Mouse (Mus musculus): ENCODE measurements at regions not wholly inside any gene's neighbourhood (a gene's known extent, or its start where the extent isn't known, plus 50 kb on each side); places are given as distances from the start of the nearest gene placed in this dataset.

DNA sequence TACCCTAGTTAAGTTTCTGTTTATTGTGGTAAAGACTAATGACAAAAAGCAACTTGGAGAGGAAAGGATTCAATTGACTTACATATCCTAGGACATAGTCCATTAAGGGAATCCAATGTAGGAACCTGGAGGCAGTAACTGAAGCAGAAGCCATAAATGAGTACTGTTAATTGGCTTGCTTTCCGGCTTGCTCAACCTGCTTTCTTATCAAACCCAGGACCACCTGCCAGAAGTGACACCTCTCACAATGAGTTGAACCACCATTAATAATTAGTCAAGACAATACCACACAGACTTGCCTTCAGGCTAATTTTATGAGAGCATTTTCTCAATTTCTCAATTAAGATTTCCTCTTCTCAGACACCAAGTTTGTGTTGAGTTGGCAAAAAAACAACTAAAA is 148.8 kb downstream of the Ccser2 start:
- DNase-seq = no peak

DNA sequence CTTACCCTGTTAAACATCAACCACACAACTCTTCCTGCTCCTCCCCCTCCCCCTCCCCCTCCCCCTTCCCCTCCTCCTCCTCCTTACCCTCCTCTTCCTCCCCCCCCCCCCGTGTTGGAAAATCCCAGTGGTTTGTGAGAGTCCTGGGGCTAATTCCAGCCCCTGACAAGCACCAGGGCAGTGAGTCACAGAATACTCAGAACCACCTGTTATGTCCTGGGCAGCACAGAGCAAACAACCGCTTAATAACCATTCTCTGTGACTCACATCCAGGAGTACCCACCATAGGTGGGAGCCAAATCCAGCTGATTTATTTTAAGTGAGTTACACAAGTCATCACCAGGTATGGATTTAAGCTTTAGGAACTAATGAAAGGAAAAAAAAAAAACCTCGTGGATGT is 166.2 kb downstream of the Ccser2 start:
- no peak for DNase-seq

DNA sequence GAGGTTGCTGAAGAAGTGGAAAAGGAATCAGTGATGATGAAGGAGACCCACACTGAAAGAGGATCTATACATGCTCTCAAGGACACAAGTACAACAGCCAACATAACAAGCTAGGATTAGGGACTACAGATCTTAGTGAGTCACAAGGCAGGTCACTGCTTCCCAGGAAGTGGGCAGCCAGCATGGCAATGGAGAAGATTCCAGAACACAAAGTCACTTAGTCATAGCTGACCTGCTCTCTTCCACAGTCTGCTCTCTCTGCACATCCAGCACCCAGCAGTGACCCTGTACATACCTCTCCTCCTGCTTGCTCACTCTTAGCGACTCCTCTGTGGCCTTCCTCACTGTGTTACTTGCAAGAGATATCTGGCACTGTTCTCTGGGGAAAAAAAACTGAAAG is 168.8 kb downstream of the Ccser2 start:
- no peak for DNase-seq

GRCm38 (mm10) chr14:36781882-36782281 is 186.7 kb downstream of the Ccser2 start:
- DNase-seq = no peak

DNA sequence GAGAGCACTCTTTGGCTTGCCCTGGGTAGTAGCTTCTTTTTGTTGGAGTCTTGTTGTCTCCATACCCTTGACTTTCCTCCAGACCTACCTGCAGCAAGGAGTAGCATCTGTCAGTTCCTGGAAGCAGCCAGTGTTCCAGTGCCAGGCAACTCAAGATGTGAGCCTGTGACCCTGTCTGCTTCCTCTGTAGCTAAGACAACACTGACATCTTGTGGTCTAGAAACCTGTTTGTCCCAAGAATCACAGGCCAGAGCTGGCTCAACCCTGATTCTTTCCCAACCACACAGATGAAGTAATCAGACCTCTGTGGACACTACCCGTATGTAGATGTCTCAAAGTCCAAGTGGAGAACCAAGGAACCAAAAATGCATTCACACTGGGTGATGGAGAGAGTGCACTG is 189.6 kb downstream of the Ccser2 start:
- DNase-seq = peak; percentile 54 to 67

- DNase-seq = peak; percentile 37 to 57
Observed at GRCm38 (mm10) chr14:36774349-36774748, 194.2 kb downstream of the Ccser2 start.

GRCm38 (mm10) chr14:36764377-36764776 is 204.2 kb downstream of the Ccser2 start:
- DNase-seq = no peak

DNA sequence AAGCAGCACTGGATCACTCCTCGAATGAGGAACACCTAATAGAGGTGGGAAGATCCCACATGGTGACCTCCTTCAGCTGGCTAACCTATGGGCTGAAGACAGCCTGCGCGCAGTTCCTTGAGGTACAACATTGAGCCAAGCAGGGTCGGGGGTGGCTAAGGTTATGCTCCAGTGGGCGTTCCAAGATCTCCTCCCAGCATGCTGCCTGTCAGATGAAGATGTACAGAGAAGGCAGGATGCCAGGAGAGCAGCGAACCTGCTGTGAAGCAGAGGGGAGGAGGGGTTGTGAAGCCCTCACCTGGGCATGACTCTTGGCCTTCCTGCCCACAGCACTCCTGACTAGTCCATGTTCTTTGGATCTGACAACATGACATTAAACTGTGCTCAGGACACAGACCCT is 212.5 kb downstream of the Ccser2 start:
- DNase-seq = peak; percentile 23 to 24

GRCm38 (mm10) chr14:36748130-36748883 is 220.3 kb downstream of the Ccser2 start:
- DNase-seq = peak; percentile 82 to 89

DNA sequence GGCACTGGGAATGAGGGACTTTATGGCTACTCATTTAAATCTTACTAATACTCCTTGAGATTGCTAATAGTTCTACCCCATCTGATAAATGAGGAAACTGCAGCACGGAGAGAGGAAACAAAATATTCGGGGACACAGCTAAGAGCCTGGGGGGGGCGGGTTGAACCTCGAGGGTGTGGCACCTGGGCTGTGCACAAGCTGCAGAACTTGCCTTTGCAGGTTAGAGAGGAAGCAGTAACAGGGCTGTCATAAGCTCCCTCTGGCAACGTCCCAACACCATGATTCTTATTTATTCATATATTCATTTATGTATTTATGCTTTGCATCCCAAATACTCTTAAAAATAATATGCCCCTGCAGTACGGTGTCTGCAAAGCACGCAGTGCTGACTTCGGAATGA is 237.5 kb downstream of the Ccser2 start:
- no peak for DNase-seq

GRCm38 (mm10) chr14:36726092-36726491 is 242.5 kb downstream of the Ccser2 start:
- DNase-seq = no peak

DNA sequence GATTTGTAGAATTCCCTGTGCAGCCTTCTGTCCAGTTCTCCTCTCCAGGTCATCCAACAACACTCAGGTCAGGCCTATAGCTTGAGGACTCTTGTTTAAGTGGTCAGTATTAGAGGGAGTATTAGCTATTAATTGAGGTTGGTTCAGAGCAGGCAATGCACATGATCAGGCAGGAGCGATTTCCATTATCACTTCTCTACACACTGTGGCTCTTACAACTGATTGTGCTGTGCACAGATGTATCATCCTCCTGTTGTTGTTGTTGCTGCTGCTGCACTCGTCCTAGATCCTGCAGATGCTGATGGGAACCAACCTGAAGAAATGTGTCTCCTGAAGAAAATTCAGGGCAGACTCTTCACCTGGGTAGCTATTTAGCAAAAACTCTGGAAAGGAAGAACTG is 252.9 kb downstream of the Ccser2 start:
- DNase-seq = no peak

DNA sequence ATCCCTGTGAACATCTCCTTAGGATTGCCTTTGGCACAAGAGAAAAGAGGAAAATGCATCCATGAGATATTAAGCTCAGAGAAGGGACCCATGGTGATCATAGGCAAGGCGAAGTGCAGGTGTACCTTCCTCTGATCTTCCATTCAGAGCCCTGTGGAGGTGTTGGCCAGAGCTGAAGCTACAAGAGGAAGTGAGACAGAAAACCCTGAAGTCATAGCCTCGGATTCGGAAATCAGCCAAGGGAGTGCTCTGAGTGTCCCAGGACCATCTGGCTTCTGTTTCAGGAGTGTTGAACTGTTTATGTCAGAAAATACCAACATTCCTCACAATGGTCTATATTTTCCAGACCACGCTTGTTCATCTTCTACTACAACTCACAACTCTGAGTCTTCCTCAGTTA is 271.6 kb downstream of the Ccser2 start:
- peak in 1 of 2 experiments; percentile 17 for DNase-seq

- DNase-seq = no peak
Observed at GRCm38 (mm10) chr14:36691958-36692357, 276.6 kb downstream of the Ccser2 start.

DNA sequence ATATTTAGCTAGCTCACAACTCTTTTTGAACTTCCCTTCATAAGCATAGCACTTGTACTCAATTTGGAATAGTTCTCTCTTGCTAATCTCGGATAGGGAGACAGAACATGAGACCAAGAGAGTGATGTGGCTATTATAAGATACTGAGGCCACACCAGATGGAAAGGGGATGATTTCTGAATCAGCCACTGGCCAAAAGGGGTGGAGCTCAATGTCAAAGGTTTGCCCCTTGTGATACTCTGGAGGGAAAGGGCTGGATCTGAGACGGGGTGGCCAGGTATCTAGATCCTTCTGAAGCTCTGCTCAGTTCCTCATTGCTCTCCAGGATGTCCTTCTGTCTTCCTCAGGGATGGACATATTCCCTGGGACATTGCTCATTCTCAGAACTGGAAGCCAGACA is 277.6 kb downstream of the Ccser2 start:
- no peak for DNase-seq

- DNase-seq = no peak
Observed at GRCm38 (mm10) chr14:36658678-36659263, 309.8 kb downstream of the Ccser2 start.

DNA sequence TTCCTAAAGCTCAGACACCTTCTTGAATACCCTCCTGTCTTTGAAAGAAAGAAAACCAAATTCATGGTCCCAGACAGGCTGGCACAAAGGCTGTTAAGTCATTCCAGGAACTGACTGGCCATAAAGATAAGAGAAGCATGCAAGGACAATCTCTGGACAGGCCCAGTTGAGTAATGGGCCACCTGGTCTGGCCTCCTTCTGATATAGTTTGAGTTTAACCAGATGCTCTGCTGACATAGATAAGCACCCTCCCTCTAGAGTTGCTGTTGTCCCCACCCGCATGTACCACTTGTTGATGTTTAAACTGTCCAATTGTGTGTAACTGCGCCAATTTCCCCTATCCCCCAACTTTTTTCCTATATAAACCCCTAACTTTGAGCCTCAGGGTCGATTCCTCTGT is 310.4 kb downstream of the Ccser2 start:
- no peak for DNase-seq

DNA sequence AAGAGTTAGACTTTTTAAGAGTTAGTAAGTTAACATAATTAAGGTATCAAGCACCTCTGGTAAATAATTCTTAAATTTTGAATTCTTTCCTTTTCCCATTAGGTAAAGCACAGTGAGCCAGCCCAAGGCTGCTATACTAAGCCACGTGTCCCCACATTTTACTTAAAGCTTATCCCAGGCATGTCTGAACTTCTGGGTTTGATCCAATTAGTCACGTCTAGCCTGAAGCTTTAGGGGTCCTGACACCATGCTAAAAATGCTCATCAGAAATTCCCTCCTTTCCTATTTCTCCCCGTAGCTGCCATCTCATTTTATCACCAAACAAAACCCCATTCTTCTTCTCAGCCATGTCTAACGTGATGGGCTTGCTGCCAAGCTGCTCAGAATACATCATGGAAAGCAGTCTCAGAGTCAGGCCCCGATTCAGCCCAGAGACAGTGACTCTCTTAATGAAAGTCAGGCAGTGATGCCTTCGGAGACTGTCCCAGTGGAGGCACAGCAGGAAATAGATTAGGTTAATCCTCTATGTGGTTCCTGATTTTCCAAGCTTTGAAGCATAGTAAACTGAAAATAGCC is 315.5 kb downstream of the Ccser2 start:
- DNase-seq = peak; percentile 55 to 68

DNA sequence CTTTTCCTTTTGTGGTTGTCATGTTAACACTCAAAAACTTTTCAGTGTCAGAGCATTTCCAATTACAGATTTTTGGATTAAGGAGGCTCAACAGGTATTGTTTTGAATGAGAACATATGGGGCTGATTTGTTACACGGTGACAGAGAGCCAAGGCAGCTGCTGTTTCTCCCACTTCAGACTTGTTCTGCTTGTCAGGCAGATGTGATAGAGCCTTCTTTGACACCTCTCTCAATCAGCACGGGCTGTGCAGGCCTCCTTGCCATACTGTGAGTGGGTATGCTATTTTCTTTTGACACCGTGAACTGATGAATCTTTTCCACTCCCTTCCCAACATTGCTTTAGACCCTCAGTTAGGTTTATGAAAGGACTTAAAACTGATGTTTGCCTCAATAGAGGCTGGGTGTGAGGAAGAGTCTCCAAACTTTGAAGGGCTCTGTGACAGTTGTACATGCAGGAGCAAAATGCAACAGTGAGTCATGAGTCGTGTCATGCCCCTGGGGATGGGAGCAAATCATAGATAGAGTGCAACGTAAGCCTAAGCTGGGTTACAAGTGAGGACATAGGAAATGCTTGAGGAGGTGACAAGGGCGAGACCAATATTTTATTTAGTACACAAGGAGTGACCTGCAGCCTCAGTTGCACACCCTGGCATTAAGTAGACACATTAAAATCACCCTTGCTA is 317.4 kb downstream of the Ccser2 start:
- no peak for DNase-seq

GRCm38 (mm10) chr14:36646649-36647048 is 321.9 kb downstream of the Ccser2 start:
- DNase-seq = no peak

DNA sequence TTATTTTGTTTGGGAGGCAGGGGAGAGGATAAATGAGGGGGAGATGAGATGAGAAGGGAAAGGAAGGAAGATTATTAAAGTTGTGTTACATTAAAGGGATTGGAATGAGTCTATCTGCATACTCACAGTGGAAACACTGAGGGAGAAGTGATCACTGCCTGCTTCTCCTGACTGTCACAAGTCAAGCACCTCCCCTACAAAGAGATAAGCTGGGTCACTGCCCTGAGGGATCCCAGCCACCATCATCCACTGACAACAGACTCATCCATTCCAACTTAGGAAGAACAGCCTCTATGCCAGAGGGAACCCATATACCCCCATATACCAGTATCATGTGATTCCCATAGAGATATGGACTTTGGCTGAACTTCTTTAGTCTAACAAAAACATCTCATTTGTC is 322.3 kb downstream of the Ccser2 start:
- DNase-seq = no peak

DNA sequence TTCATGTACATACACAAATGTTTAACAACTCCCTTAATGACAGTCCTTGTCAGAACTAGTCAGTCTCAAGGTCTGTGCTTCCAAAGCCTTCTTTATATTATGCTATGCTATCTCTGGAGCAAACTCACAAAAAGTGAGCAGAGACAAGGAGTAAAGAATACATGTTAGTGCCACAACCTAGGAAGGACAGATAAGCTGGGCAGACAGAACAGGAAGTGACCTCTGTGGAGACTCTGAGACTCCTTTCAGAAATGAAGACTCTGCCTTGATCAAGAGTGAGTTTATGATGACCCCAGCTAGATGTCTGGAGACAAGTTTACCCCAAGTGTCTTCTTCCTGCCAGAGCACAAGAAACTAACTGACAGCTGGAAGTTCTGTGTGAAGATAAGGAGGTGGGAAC is 343.8 kb downstream of the Ccser2 start:
- no peak for DNase-seq

GRCm38 (mm10) chr14:36624134-36624533 is 344.4 kb downstream of the Ccser2 start:
- DNase-seq = no peak

- peak in 1 of 2 experiments; percentile 41 for DNase-seq
Observed at GRCm38 (mm10) chr14:36623036-36623435, 345.5 kb downstream of the Ccser2 start.

All from cerebellum, postnatal 14 days (tissue).